Mouse (Mus musculus) olfactory bulb, adult 2 months (tissue): ENCODE measurements around the gene Fkrp.

ENCODE experiments used
- CTCF ChIP-seq: fragments of 200-500 bp; IDR thresholded peaks from 2 replicates; pipeline ENCODE4 v1.5.1; 2012; ENCODE audit warnings: low read depth, mild to moderate bottlenecking, low read length, moderate library complexity; ENCODE audit not compliant: insufficient read depth
- POLR2A ChIP-seq: fragments of 200-500 bp; IDR thresholded peaks from 2 replicates; pipeline ENCODE4 v1.6.1; 2012; ENCODE audit warnings: mild to moderate bottlenecking, low read depth, low read length, moderate library complexity; ENCODE audit not compliant: insufficient read depth

DNA sequence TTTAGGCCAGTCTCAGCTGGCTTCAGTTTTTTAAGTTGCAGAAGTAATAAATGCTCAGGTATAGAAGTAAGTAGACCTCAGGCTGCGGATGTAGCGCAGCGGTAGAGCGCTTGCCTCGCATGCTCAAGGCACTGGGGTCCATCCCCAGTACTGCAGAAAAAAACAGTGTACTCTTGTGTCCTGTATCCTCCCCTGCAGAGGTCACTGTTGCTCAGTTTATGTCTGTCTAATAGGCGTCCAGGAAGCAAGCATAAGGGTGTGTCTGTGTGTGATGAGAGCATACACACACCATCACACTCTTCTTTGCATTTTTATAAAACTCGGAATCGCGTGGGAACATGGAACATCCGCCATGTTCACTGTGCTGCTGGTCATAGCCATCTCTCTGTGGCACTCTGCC is 9.3 kb upstream of the Fkrp start:
- TF ChIP-seq CTCF = no peak
- TF ChIP-seq POLR2A = no peak
